Mouse (Mus musculus): ENCODE measurements around the gene Gm21319.
"Not testable (repeated sequence)": the region's sequence is repeated elsewhere in the genome, so short reads cannot be mapped to it uniquely, and the experiment has no call there.

DNA sequence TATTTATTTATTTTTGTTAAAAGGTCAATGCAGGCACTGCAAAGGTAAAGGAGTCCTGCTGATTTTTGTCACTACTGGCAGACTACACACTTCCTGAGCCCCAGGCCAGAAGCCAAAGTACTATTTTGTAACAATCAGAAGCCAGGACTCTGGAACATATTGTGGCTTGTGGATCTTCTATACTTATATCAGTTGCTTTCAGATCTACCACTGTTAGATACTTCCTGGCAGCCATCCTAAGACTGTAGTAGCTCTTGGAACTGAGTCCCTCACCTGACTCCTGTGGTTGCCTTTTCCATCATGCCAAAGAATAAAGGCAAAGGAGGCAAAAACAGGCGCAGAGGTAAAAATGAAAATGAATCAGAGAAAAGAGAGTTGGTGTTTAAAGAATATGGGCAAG is 19.7 kb upstream of the Gm21319 start, which contains the start of gene Gm21936:
- TF ChIP-seq MYOG (IDR thresholded peaks at IDR 0.05; ENCODE audit: control insufficient read depth, extremely low read depth, insufficient read length); CTCF (IDR thresholded peaks at IDR 0.05; ENCODE audit: control insufficient read depth, insufficient read depth, insufficient read length); USF1 (IDR thresholded peaks at IDR 0.05; ENCODE audit: low read depth); CEBPB (IDR thresholded peaks at IDR 0.05; ENCODE audit: low read depth); MAX (IDR thresholded peaks at IDR 0.05); MYOD1 (IDR thresholded peaks at IDR 0.05; ENCODE audit: control insufficient read depth, insufficient read length, low read depth); FOSL1 (IDR thresholded peaks at IDR 0.05; ENCODE audit: insufficient read depth, low read length, poor library complexity, severe bottlenecking): not testable (repeated sequence)

Measured in C2C12 (cell line).